Mouse (Mus musculus): Measurements from ENCODE around the gene Mmadhc.

Mmadhc gene

GRCm38 (mm10) chr2:50296109-50296986 is at the start of gene Mmadhc:
Gene Mmadhc, minus strand, starts transcription at chr2:50296801.
- peak; percentile 86 to 91 for DNase-seq (ENCODE audit: low spot score in 2 of 2)

GRCm38 (mm10) chr2:50343598-50343997 is 47.0 kb upstream of the Mmadhc start:
- no peak for DNase-seq (ENCODE audit: low spot score in 2 of 2)

- no peak for DNase-seq (ENCODE audit: low spot score in 2 of 2)
Measured at GRCm38 (mm10) chr2:50339061-50339460, 42.5 kb upstream of the Mmadhc start.

GRCm38 (mm10) chr2:50337596-50337995 is 41.0 kb upstream of the Mmadhc start:
- no peak for DNase-seq (ENCODE audit: low spot score in 2 of 2)

- no peak for DNase-seq (ENCODE audit: low spot score in 2 of 2)
Measured at GRCm38 (mm10) chr2:50331716-50332270, 35.2 kb upstream of the Mmadhc start.

- no peak for DNase-seq (ENCODE audit: low spot score in 2 of 2)
Measured at GRCm38 (mm10) chr2:50328181-50328580, 31.6 kb upstream of the Mmadhc start.

- no peak for DNase-seq (ENCODE audit: low spot score in 2 of 2)
Measured at GRCm38 (mm10) chr2:50324799-50325198, 28.2 kb upstream of the Mmadhc start.

GRCm38 (mm10) chr2:50306663-50307320 is 10.2 kb upstream of the Mmadhc start:
- no peak for DNase-seq (ENCODE audit: low spot score in 2 of 2)

- no peak for DNase-seq (ENCODE audit: low spot score in 2 of 2)
Measured at GRCm38 (mm10) chr2:50304824-50305577, 8.4 kb upstream of the Mmadhc start.

GRCm38 (mm10) chr2:50296987-50297350 is 368 bp upstream of the Mmadhc start:
- no peak for DNase-seq (ENCODE audit: low spot score in 2 of 2)

GRCm38 (mm10) chr2:50295562-50295961 is 1.0 kb downstream of the Mmadhc start:
- DNase-seq (ENCODE audit: low spot score in 2 of 2): no peak

GRCm38 (mm10) chr2:50294084-50294483 is 2.5 kb downstream of the Mmadhc start:
- DNase-seq (ENCODE audit: low spot score in 2 of 2): no peak

- no peak for DNase-seq (ENCODE audit: low spot score in 2 of 2)
Measured at GRCm38 (mm10) chr2:50293572-50293971, 3.0 kb downstream of the Mmadhc start.

- no peak for DNase-seq (ENCODE audit: low spot score in 2 of 2)
Measured at GRCm38 (mm10) chr2:50291901-50292300, 4.7 kb downstream of the Mmadhc start.

GRCm38 (mm10) chr2:50290754-50291153 is 5.8 kb downstream of the Mmadhc start:
- DNase-seq (ENCODE audit: low spot score in 2 of 2): no peak

GRCm38 (mm10) chr2:50284781-50285180 is 11.8 kb downstream of the Mmadhc start:
- DNase-seq (ENCODE audit: low spot score in 2 of 2): no peak

GRCm38 (mm10) chr2:50284040-50284439 is 12.6 kb downstream of the Mmadhc start:
- no peak for DNase-seq (ENCODE audit: low spot score in 2 of 2)

- DNase-seq (ENCODE audit: low spot score in 2 of 2): no peak
Measured at GRCm38 (mm10) chr2:50276715-50277114, 19.9 kb downstream of the Mmadhc start.

- no peak for DNase-seq (ENCODE audit: low spot score in 2 of 2)
Measured at GRCm38 (mm10) chr2:50273415-50273814, 23.2 kb downstream of the Mmadhc start.

- DNase-seq (ENCODE audit: low spot score in 2 of 2): no peak
Measured at GRCm38 (mm10) chr2:50272165-50272564, 24.4 kb downstream of the Mmadhc start.

GRCm38 (mm10) chr2:50268514-50268913 is 28.1 kb downstream of the Mmadhc start:
- DNase-seq (ENCODE audit: low spot score in 2 of 2): no peak

- DNase-seq (ENCODE audit: low spot score in 2 of 2): no peak
Measured at GRCm38 (mm10) chr2:50267046-50267445, 29.6 kb downstream of the Mmadhc start.

Measured in urinary bladder, postnatal 4 days (tissue).